Mouse (Mus musculus): ENCODE measurements around the gene Hoxb9.

- no peak for TF ChIP-seq CTCF (IDR thresholded peaks at IDR 0.05; ENCODE audit: extremely low read depth, insufficient read length, insufficient replicate concordance, low read depth, low read length)
- TF ChIP-seq POLR2A (IDR thresholded peaks at IDR 0.05; ENCODE audit: low read depth, low read length) = no peak
Observed at GRCm38 (mm10) chr11:96300354-96301063, 29.3 kb downstream of the Hoxb9 start.
